8 mouse cellular contexts compared by ENCODE assay signal in genomic region chr11:69913554-69914371, GRCm38 (mm10). TPM values are rescaled to one million over a fixed set of nuclear protein-coding genes. Genes with fewer than 3 reads are reported as not detected.
DNase-seq lines count a peak whose midpoint lies in the region; ATAC-seq and TF ChIP-seq lines count a peak whose summit lies in the region.

Gene Gps2, plus strand, starts transcription at chr11:69913888.

- peak; percentile 64; the same call in 1 of the 2 replicates for TF ChIP-seq EP300 in liver, postnatal 0 days (IDR thresholded peaks at IDR 0.05; ENCODE audit: low read depth)

- peak within 1 kb of the TSS; percentile 94 for H3K9ac ChIP-seq in forebrain, embryonic 15.5 days (replicated peaks)
- peak within 1 kb of the TSS; percentile 93 for H3K9ac ChIP-seq in liver, postnatal 0 days (replicated peaks)
- peak within 1 kb of the TSS; percentile 82 for H3K9ac ChIP-seq in neural tube, embryonic 14.5 days (replicated peaks; ENCODE audit: low read depth, low read length)

- peaks cover 75% of the 10 kb centered on the region for H3K4me1 ChIP-seq in G1E (ENCODE audit: insufficient read depth, low read depth, low read length)
- peaks cover 33% of the 10 kb centered on the region for H3K4me1 ChIP-seq in forebrain, embryonic 15.5 days
- peaks cover 45% of the 10 kb centered on the region for H3K4me1 ChIP-seq in liver, postnatal 0 days (ENCODE audit: insufficient read depth)
- peaks cover 12% of the 10 kb centered on the region; the same call in 1 of the 2 replicates for H3K4me1 ChIP-seq in neural tube, embryonic 14.5 days (ENCODE audit: control insufficient read depth, insufficient read depth, low read length)
- H3K4me1 ChIP-seq in testis, adult 2 months (ENCODE audit: control insufficient read depth, insufficient read depth, low read length): peaks cover 10% of the 10 kb centered on the region

- no peaks in the 10 kb centered on the region for H3K27me3 ChIP-seq in G1E (ENCODE audit: insufficient read depth, low read length)
- H3K27me3 ChIP-seq in forebrain, embryonic 15.5 days: no peaks in the 10 kb centered on the region
- H3K27me3 ChIP-seq in liver, postnatal 0 days (ENCODE audit: insufficient read depth, low read length): no peaks in the 10 kb centered on the region
- H3K27me3 ChIP-seq in neural tube, embryonic 14.5 days (ENCODE audit: control insufficient read depth, insufficient read depth, low read length): no peaks in the 10 kb centered on the region
- no peaks in the 10 kb centered on the region for H3K27me3 ChIP-seq in testis, adult 2 months (ENCODE audit: control insufficient read depth, insufficient read depth, low read length)

- peak; percentile 73 for ATAC-seq in G1E (ENCODE audit: extremely low read depth, insufficient number of reproducible peaks, low FRiP score, poor library complexity, severe bottlenecking)
- ATAC-seq in forebrain, embryonic 15.5 days (replicated peaks): peak; percentile 90
- peak; percentile 87 for ATAC-seq in liver, postnatal 0 days
- ATAC-seq in neural tube, embryonic 14.5 days (ENCODE audit: low read depth): peak; percentile 90

- H3K9me3 ChIP-seq in G1E (replicated peaks): no peaks in the 10 kb centered on the region
- no peaks in the 10 kb centered on the region for H3K9me3 ChIP-seq in forebrain, embryonic 15.5 days
- H3K9me3 ChIP-seq in liver, postnatal 0 days (ENCODE audit: low read length): no peaks in the 10 kb centered on the region
- H3K9me3 ChIP-seq in neural tube, embryonic 14.5 days (ENCODE audit: control insufficient read depth, low read length): no peaks in the 10 kb centered on the region

- H3K27ac ChIP-seq in forebrain, embryonic 15.5 days (replicated peaks): peak within 1 kb of the TSS; percentile 89
- peak within 1 kb of the TSS; percentile 90 for H3K27ac ChIP-seq in liver, postnatal 0 days (ENCODE audit: low read depth)
- H3K27ac ChIP-seq in neural tube, embryonic 14.5 days (ENCODE audit: low read depth, low read length): peak within 1 kb of the TSS; percentile 89
- H3K27ac ChIP-seq in testis, adult 2 months (ENCODE audit: control insufficient read depth, insufficient read depth, low read depth, low read length): peak within 1 kb of the TSS; percentile 61

- peak; percentile 59 for TF ChIP-seq POLR2A in testis, adult 2 months (IDR thresholded peaks at IDR 0.05; ENCODE audit: control insufficient read depth, low read depth, low read length)

- peak within 1 kb of the TSS; percentile 91 for H3K4me3 ChIP-seq in G1E (ENCODE audit: low read depth, low read length)
- H3K4me3 ChIP-seq in forebrain, embryonic 15.5 days: peak within 1 kb of the TSS; percentile 86
- peak within 1 kb of the TSS; percentile 97 for H3K4me3 ChIP-seq in liver, postnatal 0 days (ENCODE audit: low read depth, low read length)
- peak within 1 kb of the TSS; percentile 77 for H3K4me3 ChIP-seq in neural tube, embryonic 14.5 days (ENCODE audit: low read depth, low read length)
- peak within 1 kb of the TSS; percentile 86 for H3K4me3 ChIP-seq in testis, adult 2 months (ENCODE audit: control insufficient read depth, low read depth, low read length)

- 2% methylated on average over 61 of the region's 61 CpGs for WGBS in forebrain, embryonic 15.5 days
- under 1% methylated on average over 57 of the region's 61 CpGs for WGBS in liver, postnatal 0 days (ENCODE audit: insufficient replicate concordance)
- 2% methylated on average over 61 of the region's 61 CpGs for WGBS in neural tube, embryonic 14.5 days

- intact Hi-C loops in heart, postnatal 14 days (cut with DNase I): loop anchor here (1.0 to 10.0 kb wide), 2 partner anchors 10 to 809 kb away; no protein-coding TSS in a partner anchor

- peak within 1 kb of the TSS; percentile 91 for H3K4me2 ChIP-seq in forebrain, embryonic 15.5 days (replicated peaks)
- H3K4me2 ChIP-seq in liver, postnatal 0 days (ENCODE audit: low read depth, low read length): peak within 1 kb of the TSS; percentile 99
- peak within 1 kb of the TSS; percentile 99 for H3K4me2 ChIP-seq in neural tube, embryonic 14.5 days (ENCODE audit: low read depth, low read length)

- TF ChIP-seq CTCF in G1E (IDR thresholded peaks at IDR 0.05; ENCODE audit: low read depth, low read length): no peak
- TF ChIP-seq CTCF in liver, postnatal 0 days (IDR thresholded peaks at IDR 0.05; ENCODE audit: low read depth): no peak
- no peak for TF ChIP-seq CTCF in testis, adult 2 months (IDR thresholded peaks at IDR 0.05; ENCODE audit: control insufficient read depth, insufficient read depth, insufficient replicate concordance, low read depth, low read length)

- H3K36me3 ChIP-seq in G1E (replicated peaks): peaks cover 96% of the 10 kb centered on the region
- peaks cover 83% of the 10 kb centered on the region for H3K36me3 ChIP-seq in forebrain, embryonic 15.5 days
- H3K36me3 ChIP-seq in liver, postnatal 0 days (replicated peaks; ENCODE audit: insufficient read depth, low read length): peaks cover 76% of the 10 kb centered on the region
- H3K36me3 ChIP-seq in neural tube, embryonic 14.5 days (ENCODE audit: control insufficient read depth, insufficient read depth, low read length): peaks cover 65% of the 10 kb centered on the region
- peaks cover 4% of the 10 kb centered on the region for H3K36me3 ChIP-seq in testis, adult 2 months (ENCODE audit: control insufficient read depth, insufficient read depth, low read length)

- peak; percentile 93 for DNase-seq in G1E (ENCODE audit: low spot score)
- peak; percentile 93 for DNase-seq in cerebellum, adult 11-12 months
- DNase-seq in heart, postnatal 14 days: peak; percentile 90 to 94
- peak; percentile 91 for DNase-seq in layer of hippocampus, adult 11-12 months (ENCODE audit: low spot score)
- peak; percentile 93 for DNase-seq in liver, postnatal 0 days

RNA-seq across cellular contexts. Expression of gene Gps2, which starts in this region (rescaled TPM):
- total RNA-seq in G1E (2014; fragmentation: Nextera tagmentation) (305 and 344 TPM in 2 replicates), G1E (2017) (44.9 and 45.8 TPM in 2 replicates)
- 203 and 216 TPM in 2 replicates for polyA plus RNA-seq in G1E (2012)
- polyA plus RNA-seq in forebrain, embryonic 15.5 days (2015; fragmentation: Nextera tagmentation; extraction: Ambion mirVana): 79.6 and 92.2 TPM in 2 replicates
- total RNA-seq in heart, postnatal 14 days (2021): 10 to 100 TPM; 28.8 to 30.6 TPM
- 46.1 and 48.9 TPM in 2 replicates for polyA plus RNA-seq in liver, postnatal 0 days (2015; fragmentation: Nextera tagmentation; extraction: Ambion mirVana)
- polyA plus RNA-seq in neural tube, embryonic 14.5 days (2014; fragmentation: Nextera tagmentation; extraction: Ambion mirVana): 58.5 and 65.4 TPM in 2 replicates
- polyA plus RNA-seq in testis, adult 2 months (2012; rRNA removed): 290 and 295 TPM in 2 replicates

Comparison
In these comparisons a context has a peak if more than half of its experiments do, and no peak if none do; other contexts are left out.
1. Peak in every context shown above with its lines: DNase-seq, ATAC-seq, H3K4me3 ChIP-seq and H3K27ac ChIP-seq.